Mouse (Mus musculus): ENCODE results near the gene Hs2st1.
"Not testable (repeated sequence)": the region's sequence is repeated elsewhere in the genome, so short reads cannot be mapped to it uniquely, and the experiment has no call there.

Hs2st1 gene

DNA sequence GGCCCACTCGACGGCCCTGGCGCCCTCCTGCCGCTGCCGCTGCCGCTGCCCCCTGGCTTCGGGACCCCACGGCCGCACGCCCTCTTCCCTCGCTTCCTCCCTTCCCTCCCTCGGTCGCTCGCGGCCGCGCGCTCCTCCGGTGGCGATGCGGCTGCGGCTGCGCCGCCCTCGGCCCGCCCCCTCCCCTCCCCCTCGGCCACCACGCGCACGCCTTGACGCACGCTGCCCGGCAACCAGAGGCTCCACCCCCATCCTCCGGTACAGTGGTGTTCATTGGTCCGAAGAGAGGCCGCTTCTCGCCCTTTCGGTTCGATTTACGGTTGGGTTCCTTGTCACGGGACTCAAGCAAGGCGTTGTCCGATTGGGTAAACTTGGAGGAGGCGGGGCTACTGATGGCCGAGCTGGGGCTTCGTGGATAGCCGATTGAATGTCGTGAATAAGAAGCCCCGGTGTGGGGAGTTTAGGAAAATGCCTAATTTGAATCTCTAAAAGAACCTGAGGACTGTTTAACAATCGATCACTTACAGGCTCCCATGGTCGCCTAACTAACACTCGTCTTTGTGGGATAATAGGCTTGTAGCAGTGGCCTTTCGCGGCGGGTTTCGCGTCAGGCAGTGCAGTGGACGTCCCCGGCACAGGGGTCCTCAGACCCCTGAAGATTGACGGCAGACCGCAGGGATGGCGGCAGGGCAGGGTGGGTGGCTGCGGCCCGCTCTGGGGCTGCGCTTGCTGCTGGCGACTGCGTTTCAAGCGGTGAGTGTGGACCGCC lies at the start of gene Hs2st1, which contains the start of gene Selenof:
TSS of gene Hs2st1 (minus strand) at position 135 of the 769 bp plus-strand sequence.
TSS of gene Selenof (plus strand) at position 258 of the 769 bp plus-strand sequence.
- DNase-seq (ENCODE audit: low spot score), result peak; percentile 93

DNA sequence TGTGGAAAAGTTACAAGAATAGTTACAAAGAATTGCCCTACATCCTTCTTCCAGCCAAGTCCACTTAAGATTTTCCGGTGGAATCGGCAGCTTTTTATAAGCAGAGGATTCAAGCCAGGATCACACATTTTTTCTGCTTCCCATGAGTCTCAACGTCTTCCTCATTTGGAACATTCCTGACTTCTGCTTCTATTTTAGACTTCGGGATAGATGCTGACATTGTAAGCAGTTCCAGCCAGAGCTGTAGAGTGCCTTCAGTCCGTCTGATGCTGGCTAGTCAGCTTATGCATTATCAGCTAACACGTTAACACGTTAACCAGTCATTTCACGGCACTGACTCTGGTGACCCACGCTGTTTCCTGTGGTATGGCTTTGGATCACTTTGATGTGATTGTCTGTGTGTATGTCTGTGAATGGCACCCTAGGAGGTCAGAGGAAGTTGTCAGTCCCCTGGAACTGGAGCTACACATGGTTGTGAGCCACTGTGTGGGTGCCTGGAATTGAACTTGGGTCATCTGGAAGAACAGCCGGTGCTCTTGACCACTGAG lies 47.7 kb upstream of the Hs2st1 start:
- no peak for DNase-seq (ENCODE audit: low spot score)

- DNase-seq (ENCODE audit: low spot score), result peak; percentile 78
Measured at GRCm38 (mm10) chr3:144616654-144617425, 46.9 kb upstream of the Hs2st1 start.

- no peak for DNase-seq (ENCODE audit: low spot score)
Measured at GRCm38 (mm10) chr3:144615459-144615858, 45.5 kb upstream of the Hs2st1 start.

DNA sequence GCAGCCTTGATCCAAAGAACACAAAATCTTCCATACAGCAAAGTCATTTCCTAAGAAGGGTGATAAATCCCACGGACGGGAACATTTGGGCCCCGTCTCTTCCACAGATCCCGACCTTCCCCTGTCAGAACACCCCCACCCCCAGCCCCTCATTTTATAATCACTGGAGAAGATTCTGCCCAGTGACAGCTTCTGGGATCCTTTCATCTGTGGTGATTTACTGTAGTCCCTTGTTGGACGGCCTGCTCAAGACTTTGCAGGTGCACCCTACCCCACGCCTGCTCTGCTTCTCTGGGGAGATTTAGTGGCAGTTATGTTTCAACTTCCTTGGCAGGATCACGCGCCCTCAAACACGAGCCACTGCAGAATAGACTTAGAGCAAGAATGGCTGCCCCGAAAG lies 44.7 kb upstream of the Hs2st1 start:
- DNase-seq (ENCODE audit: low spot score), result no peak

DNA sequence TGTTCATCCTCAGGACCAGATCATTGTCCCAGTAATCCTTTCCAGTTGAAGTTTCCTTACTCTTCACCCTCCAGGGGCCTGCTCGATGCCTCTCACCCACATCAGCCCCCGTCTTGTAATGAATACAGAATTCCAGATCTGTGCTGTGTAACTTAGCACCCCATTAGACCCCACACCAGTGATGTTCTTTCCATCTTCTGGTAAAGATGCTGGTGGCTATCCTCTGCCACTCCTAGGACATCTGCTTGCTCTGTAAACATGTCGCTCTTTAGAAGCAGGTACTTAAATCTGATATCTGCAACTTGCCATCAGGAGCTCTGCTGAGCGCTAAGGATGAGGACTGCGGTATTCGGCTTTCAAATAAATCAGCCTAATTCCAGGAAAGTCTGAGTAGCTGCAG lies 44.3 kb upstream of the Hs2st1 start:
- no peak for DNase-seq (ENCODE audit: low spot score)

GRCm38 (mm10) chr3:144612382-144612781 lies 42.4 kb upstream of the Hs2st1 start:
- no peak for DNase-seq (ENCODE audit: low spot score)

- no peak for DNase-seq (ENCODE audit: low spot score)
Measured at GRCm38 (mm10) chr3:144611626-144612271, 41.8 kb upstream of the Hs2st1 start.

DNA sequence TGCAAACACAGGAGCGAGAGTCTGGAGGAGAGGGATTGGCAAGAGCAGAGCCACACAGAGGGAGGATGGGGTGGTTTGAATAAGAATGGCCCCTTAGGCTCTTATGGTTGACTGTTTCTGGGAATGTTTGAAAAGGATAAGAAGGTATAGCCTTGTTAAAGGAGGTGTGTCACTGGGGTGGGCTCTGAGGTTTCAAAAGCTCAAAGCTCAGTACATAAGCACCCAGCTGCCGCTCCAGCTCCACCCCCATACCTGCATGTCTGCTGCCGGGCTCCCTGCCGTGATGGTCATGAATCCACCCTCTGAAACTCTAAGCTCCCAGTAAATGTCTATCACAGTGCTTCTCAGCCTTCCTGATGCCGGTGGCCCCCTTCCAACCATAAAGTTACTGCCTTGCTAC lies 40.8 kb upstream of the Hs2st1 start:
- DNase-seq (ENCODE audit: low spot score), result no peak

GRCm38 (mm10) chr3:144608090-144608489 lies 38.1 kb upstream of the Hs2st1 start:
- no peak for DNase-seq (ENCODE audit: low spot score)

- DNase-seq (ENCODE audit: low spot score), result no peak
Measured at GRCm38 (mm10) chr3:144606449-144606848, 36.5 kb upstream of the Hs2st1 start.

- DNase-seq (ENCODE audit: low spot score), result not testable (repeated sequence)
Measured at GRCm38 (mm10) chr3:144605811-144606210, 35.8 kb upstream of the Hs2st1 start.

DNA sequence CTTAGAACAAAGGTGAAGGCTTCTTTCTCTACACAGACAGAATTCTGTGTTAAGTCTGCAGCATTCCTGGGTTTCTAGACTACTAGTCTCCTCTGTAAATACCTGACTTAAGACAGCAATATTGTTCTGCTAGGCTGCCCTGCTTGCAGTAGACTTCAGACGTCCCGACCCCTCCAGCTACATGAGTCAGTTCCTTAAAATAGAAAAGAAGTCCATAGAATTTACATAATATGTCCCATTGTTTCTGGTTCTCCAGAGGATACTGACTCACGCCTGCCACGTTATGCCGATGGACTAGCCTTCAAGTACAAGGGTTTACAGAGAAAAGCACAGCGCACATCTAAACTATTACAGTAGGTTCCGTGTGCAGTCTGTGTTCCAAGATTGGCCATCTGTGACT lies 34.2 kb upstream of the Hs2st1 start:
- no peak for DNase-seq (ENCODE audit: low spot score)

DNA sequence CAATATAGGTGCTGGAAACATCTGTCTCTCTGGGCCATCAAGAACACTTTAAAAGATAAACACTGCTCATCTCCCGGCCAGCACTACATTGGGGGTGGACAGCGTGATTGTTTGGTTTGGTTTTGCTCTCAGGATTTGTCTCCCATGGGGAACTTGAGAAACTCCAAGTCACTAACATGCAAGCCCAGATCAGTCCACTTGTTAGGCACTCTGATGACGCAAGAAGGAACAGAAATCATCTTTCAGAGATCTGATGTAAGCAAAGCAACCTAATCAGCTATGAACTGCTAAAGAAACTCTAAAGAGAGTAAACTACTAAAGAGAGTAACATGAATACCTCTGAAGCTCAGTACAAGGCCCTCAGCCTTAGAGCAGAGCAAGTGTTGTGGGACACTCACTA lies 33.6 kb upstream of the Hs2st1 start:
- no peak for DNase-seq (ENCODE audit: low spot score)

- DNase-seq (ENCODE audit: low spot score), result no peak
Measured at GRCm38 (mm10) chr3:144602819-144603218, 32.8 kb upstream of the Hs2st1 start.

- DNase-seq (ENCODE audit: low spot score), result no peak
Measured at GRCm38 (mm10) chr3:144602413-144602812, 32.4 kb upstream of the Hs2st1 start.

- DNase-seq (ENCODE audit: low spot score), result no peak
Measured at GRCm38 (mm10) chr3:144597790-144598467, 27.9 kb upstream of the Hs2st1 start.

DNA sequence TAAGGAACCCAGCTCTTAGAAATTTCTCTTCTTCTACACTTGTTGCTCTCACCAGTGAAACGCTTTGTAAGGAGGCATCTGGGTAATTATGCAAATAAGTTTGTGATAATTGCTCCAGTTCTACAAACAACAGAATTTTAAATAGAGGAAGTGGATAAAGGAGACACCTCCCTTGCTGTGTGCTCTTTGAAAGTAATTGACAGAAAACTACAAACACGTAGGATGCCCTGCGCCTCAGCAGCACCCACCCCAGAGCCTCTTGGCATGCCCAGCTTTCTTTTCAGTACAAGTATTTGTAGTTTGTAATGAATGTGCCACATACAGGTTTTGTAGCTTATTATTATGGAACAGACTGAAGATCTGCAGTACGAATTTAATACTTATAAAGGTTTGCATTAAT lies 27.1 kb upstream of the Hs2st1 start:
- no peak for DNase-seq (ENCODE audit: low spot score)

DNA sequence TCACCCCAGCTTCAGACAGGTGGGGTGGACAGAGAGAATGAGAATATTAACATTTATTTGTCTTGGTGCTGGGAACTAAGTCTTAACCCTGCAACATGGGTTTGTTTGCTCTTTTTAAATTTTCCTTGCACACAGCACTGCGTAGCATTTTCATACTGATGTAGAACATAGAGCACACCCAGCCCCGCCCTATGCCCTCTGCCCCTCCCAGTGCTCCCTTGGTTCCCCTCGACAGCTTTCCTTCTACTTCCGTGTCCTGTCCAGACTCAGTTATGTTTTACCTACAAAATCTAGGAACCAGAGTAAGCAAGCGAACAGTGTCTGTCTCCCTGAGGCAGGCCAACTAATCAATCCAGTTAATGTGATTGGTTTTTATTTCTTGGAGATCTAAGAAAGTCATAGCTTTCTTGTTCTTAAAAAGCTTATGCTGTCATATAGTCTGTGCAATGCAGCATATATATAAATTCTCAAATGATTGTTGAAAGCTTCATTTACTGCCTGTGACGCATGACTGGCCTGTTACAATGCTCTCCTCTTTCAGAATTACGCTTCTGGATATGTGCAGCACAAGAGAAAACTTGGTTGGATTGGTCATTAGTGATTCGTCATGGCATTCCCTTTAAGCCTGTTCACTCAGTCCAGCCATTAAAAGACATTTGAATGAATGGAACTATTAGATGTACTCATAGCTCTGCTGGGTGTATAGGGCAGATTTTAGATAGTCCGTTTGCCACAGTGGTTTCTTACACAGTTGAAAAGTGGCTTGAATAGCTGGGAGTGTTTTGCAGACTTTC lies 23.2 kb upstream of the Hs2st1 start:
- DNase-seq (ENCODE audit: low spot score), result no peak

GRCm38 (mm10) chr3:144589189-144589890 lies 19.4 kb upstream of the Hs2st1 start:
- DNase-seq (ENCODE audit: low spot score), result no peak

Data from ovary, postnatal 36 days (tissue).